Mouse (Mus musculus): ENCODE measurements at regions not wholly inside any gene's neighbourhood (a gene's known extent, or its start where the extent isn't known, plus 50 kb on each side); places are given as distances from the start of the nearest gene placed in this dataset.

DNA sequence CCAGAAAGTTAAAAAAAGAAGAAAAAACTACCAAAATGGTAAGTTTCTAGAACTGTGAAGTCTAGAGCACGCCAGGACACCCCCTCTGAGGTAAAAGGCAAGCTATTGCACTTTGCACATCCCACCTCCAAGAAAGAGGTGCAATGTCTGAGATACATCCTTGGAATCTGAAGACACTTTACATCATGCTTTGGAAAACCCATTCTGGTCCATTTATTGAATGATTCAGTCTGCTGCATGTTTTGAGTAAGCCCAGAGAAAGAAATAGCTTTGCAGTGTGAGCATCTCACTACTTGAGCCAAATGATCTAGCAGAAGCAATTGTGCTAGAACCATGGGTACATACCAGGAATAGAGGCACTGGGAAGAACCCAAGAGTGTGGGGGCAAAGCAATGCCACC is 85.1 kb upstream of the F13a1 start:
- TF ChIP-seq CTCF (IDR thresholded peaks at IDR 0.05) = no peak
- TF ChIP-seq EP300 (IDR thresholded peaks at IDR 0.05; ENCODE audit: insufficient read depth, low read depth, low read length) = no peak

Data from heart, adult 2 months (tissue).